Mouse (Mus musculus) heart, postnatal 25 days (tissue): ENCODE results near the gene Reps2. TPM values are rescaled to one million over a fixed set of nuclear protein-coding genes. Genes with fewer than 3 reads are reported as not detected.
A peak's percentile ranks its signal among the peaks of the same experiment; 100 is the strongest.

Experiments used
- DNase-seq: peaks from one replicate; pipeline ENCODE4 v3.0.0; 2022; ENCODE audit warnings: low spot score
- intact Hi-C: fragments of 180-260 bp; cut with DNase I; formaldehyde crosslinking; loops from one replicate; pipeline ENCODE4 v1.15.1; 2025
- total RNA-seq, 2 experiments: library from RNA; stranded (reverse); gene quantifications; 2 replicates each; pipeline ENCODE4 v1.2.3; 2021

The Reps2 gene
- total RNA-seq, 2 experiments from 2014 or later = 0.88 to 1.7 TPM

- DNase-seq = no peak
- intact Hi-C loops = no loop called here
Measured at GRCm38 (mm10) chrX:162591005-162591801, 52.2 kb downstream of the Reps2 start.

DNA sequence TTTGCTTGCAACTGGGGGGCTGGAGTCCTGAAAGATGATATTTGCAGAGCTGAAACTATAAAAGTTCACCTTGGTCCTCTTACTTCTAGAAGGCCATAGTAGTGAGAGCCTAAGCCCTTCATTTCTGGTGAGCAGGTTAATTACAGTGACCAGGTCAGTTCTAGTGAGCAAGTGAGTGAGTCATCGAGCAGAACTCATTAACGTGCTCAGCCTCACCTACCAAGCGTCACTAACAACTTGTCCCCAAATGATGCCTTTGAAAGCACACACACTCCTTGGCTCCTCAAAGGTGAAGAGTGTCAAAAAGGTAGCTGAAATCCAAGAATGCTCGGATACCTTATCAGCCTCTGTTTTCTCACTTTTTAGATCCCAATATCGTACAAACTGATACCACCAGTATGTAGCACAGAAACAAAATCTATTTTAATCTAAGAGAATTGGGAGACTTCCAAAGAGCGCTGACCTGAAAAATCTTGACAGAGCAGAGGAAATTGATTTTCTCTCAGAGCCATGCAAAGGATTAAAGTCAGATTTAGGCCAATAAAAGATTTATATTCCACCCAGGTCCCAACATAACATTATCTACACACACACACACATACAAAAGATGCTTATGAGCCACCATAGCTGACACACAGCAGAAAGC lies 53.2 kb downstream of the Reps2 start:
- intact Hi-C loops = no loop called here
- no peak for DNase-seq

DNA sequence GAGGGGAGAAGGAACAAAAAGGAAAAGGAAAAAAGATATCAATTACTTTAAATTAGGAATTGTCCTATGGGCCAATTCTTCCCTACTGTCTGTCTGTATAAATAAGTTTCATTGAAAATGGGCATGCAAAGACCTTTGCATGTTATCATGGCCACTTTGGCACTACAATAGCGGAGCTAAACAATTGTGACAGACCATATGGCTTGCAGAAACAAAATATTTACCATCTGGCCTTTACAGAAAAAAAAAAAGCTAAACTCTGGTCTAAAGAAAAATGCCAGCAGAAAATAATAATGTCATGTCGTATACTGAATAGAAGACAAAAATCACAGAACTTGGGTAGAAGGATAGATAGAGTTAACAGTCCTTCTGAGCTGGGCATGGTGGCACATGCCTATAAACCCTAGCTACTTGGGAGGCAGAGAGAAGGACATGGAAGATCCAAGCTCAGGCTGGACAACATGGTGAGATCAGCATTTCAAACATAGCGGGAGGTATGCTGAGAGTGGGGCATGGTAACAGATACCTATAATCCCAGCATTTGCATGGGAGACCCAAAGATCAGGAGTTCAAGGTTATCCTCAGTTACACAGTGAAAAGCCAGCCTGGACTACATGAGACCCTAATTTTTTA lies 54.2 kb downstream of the Reps2 start:
- intact Hi-C loops = no loop called here
- no peak for DNase-seq

DNA sequence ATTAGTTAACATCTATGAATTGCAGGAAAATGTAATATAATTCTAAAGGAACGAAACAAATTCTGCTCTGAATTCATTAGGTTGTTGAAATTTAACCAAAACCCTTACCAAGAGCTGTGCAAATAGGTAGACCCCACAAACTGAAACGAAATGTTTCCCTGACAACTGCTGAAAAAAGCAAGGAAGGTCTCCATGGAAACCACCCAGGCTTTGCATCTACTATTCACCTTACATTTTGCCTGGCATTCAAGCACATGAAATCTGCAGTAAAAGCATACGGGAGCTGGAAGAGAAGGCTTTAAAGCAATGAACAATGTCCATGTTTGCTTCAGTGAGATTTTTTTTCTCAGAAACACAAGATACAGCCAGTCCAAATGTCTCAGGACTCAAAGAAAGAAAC lies 59.1 kb downstream of the Reps2 start:
- intact Hi-C loops = no loop called here
- no peak for DNase-seq

DNA sequence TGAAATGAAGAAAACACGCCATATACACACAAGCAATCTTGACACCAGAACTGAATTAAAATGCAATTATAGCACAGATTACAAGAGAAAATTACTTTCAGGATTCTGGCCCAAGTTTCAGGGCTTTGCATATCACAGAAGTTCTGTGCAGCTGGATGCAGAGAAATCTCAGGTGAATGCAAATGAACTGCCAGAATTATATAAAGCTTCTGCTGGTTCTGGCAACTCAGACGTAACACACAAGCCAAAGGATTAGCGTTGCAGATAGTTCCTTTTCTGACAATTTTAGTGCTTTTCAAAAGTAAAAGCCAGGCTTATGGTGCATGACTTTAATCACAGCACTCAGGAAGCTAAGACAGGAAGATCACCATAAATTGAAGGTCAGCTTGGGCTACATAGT lies 62.9 kb downstream of the Reps2 start:
- DNase-seq = no peak
- intact Hi-C loops = no loop called here

DNA sequence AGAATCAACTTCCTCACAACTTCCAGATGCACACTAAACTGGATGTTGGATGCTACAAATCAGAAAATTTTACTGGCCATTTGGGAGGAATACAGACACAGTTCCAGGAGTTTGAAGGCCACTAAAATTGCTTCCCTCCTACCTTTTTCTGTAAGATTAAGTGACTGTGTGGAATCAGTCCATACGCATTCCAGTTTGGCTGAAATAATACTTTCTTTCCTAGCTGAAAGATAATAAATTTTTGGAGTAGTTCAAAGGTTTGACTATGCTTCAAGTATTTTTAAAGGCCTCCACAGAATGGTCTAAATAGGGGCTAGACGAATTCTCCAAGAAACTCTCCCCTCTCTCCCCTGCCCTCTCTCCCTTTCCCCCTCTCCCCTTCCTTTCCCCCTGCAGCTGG lies 75.0 kb downstream of the Reps2 start:
- intact Hi-C loops = no loop called here
- DNase-seq = no peak

DNA sequence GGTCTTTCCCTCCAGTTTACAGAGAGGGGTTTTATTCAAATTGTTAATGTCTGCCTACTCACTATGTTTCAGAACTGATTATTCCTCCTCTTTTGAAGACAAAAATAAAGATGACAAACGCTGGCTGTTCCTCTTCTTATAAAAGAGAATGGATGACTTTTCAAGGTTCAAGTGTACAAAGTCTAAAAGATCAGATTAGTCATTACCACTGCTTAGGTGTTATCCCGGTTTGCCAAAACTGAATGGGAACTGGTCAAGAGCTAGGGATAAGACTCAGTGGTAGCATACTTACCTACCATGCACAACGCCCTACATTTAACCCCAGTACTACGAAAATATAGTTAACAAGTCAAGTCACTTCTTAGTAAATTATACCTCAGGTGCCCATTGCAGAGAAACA lies 77.9 kb downstream of the Reps2 start:
- no peak for DNase-seq
- intact Hi-C loops = no loop called here

GRCm38 (mm10) chrX:162556459-162556841 lies 87.0 kb downstream of the Reps2 start:
- DNase-seq = no peak
- intact Hi-C loops = no loop called here

GRCm38 (mm10) chrX:162555729-162556458 lies 87.6 kb downstream of the Reps2 start:
- DNase-seq = no peak
- intact Hi-C loops = no loop called here

DNA sequence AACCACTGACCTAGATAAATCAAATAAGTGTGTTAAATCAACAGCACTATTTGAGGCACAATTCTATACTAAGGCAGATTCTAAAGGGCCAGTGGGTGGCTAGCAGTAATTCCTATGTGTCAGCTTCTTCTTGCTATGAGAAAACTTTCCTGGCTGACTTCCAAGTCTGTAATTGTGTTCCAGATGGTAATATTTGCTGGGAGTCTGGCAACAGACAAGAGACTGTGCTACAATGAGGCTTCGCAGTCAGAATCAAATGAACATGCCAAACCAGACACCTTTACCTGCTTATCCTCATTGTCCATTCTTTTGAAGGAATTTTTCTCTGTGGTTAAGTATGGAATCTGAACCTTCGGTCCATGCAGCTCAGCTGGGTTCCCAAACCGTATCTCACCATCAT lies 88.9 kb downstream of the Reps2 start:
- intact Hi-C loops = no loop called here
- no peak for DNase-seq

- DNase-seq = no peak
- intact Hi-C loops = no loop called here
Measured at GRCm38 (mm10) chrX:162552383-162552782, 91.1 kb downstream of the Reps2 start.

- intact Hi-C loops = no loop called here
- no peak for DNase-seq
Measured at GRCm38 (mm10) chrX:162545037-162545436, 98.4 kb downstream of the Reps2 start.

- DNase-seq = no peak
- intact Hi-C loops = no loop called here
Measured at GRCm38 (mm10) chrX:162542576-162543227, 100.7 kb downstream of the Reps2 start.

DNA sequence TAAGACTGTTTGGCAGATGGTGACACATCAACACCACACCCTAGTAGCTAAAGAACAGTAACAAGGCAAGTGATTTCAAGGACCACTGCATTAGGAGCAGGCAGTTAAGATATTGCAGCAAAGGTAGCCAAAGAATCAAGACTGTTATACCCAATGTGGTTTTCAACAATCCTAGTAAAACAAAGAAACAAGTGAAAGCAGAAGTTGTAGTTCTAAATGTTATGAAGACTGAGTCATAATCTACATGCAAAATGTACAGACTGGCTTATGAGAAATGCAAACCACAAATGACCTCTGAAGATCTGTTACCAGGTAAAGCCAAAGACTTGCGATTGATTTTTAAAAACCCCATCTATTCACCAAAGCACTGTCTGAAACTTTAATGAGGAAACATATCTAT lies 101.5 kb downstream of the Reps2 start:
- intact Hi-C loops = no loop called here
- no peak for DNase-seq

GRCm38 (mm10) chrX:162531016-162531415 lies 112.4 kb downstream of the Reps2 start:
- intact Hi-C loops = no loop called here

DNA sequence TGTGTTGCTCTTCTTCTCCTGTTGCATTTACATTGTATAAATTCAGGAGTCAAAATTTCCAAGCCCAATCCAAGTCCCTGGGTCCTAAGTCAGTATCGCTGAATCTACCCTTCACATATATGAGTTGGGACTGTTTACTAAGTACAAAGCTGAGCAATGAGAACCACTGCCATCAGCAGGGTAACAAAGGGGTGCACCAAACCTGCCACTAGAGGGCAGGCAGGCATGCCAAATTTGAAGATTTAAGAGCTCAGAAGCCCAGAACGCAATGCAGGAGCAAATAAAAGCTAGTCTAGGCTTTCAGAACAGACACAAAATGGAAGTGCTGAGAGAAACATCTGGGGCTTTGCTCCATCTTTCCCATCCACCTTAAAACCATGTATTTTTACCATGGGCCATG lies 116.2 kb downstream of the Reps2 start:
- no peak for DNase-seq
- intact Hi-C loops = loop anchor here (10.0 kb wide), 1 partner anchor 208 kb away; no protein-coding TSS in a partner anchor

More at GRCm38 (mm10) chrX:162531016-162531415, 112.4 kb downstream of the Reps2 start:
- DNase-seq = no peak

DNA sequence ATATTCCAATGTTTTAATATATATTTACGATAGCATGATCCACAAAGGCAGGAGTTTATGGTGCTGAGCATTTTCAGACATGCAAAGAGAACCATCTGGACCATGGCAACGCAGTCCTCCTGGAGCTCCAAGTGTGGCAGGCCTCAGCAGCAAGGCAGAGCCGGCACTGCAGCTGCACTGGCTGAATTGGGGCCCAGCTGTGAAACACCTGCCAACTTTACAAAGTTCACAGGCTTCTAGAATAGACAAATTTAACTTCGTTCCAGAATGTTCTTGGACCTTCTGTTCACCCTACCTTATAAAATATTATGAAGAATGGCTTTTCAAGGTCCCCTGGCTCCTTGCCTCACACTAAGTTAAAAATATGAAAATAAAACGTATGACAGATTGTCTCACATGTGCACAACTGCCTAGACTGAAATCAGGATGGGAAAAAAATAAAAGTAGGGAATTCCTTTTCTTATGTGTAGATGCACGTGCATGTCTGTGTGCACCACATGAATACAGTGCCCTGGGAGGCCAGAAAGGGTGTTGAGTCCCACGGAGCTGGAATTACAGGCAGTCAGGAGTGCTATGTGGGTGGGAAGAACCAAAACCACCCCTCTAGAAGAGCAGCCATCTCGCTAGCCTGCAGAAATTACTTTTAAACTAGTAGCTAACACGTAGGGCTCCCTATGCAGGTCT lies 121.5 kb downstream of the Reps2 start:
- intact Hi-C loops = loop anchor here (10.0 kb wide), 1 partner anchor 213 kb away; no protein-coding TSS in a partner anchor
- DNase-seq = peak; percentile 8

GRCm38 (mm10) chrX:162521197-162521596 lies 122.3 kb downstream of the Reps2 start:
- intact Hi-C loops = loop anchor here (10.0 kb wide), 1 partner anchor 214 kb away; no protein-coding TSS in a partner anchor
- DNase-seq = no peak

GRCm38 (mm10) chrX:162520374-162520773 lies 123.1 kb downstream of the Reps2 start:
- no peak for DNase-seq
- intact Hi-C loops = loop anchor here (10.0 kb wide), 1 partner anchor 214 kb away; no protein-coding TSS in a partner anchor
